Mouse (Mus musculus) lung, adult 18-20 months (tissue): ENCODE measurements around the gene Olfr1258.
"Not testable (repeated sequence)": the region's sequence is repeated elsewhere in the genome, so short reads cannot be mapped to it uniquely, and the experiment has no call there.

ENCODE experiments used
- DNase-seq, 2 experiments: peaks; one replicate each; pipeline ENCODE4 v3.0.0; 2022; ENCODE audit warnings: mixed read lengths in 2 of 2

Gene Olfr1258

DNA sequence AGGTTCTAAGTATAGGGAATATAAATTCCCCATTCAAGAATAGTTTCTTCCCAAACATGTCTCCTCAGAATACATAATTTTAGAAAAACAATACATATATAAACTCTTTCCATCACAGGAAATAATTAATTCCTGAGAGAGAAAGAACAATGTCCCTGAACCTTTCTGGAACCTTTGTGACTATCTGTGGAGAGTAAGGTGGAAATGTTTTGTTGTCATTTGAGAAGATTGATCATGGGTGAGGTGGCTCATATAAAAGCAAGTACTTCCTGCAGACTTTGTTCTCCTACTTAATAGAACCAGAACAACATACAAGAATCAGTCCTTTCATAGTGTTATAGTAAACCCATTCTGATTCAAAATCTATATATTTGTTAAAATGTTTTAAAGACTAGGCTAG lies at the start of gene Olfr1258:
TSS of gene Olfr1258 (plus strand) at position 301 of the 400 bp plus-strand sequence.
- DNase-seq = no peak

DNA sequence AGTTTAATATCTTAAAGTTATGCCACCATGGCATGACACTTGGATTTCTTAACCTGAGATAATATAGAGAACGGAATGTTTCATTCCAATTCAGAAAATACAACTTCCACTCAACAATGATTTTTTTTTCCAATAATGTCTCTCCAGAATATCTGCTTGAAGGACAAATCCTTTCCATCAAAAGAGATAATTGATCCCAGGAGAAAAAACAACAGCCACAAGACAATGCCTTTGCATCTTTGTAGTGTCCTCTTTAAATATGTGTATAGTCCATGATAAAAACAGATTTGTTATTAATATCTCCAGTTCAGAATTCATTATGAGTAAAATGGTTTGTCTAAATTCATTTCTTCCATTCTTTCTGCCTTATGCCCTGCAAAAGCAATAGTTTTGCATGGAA lies 49.0 kb upstream of the Olfr1258 start, which contains the start of gene Olfr1257:
TSS of gene Olfr1257 (plus strand) at position 301 of the 400 bp plus-strand sequence.
- DNase-seq = no peak

DNA sequence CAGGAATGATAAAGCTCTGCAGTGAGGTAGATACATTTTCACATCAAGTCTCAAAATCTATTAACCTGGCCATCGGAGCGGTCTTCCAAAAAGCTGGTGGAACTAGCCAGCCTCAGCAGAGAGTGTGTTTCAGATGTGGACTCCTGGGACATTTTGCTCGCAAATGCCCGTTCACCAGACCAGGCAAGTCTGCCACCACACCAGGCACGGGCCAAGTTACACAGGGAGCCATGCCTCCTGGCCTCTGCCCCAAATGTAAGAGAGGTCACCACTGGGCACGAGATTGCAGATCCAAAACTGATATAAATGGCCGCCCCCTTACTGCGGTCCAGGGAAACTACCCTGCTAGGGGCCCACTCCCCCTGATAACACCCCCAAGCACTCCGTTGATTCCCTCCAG lies 14.5 kb upstream of the Olfr1258 start:
- not testable (repeated sequence) for DNase-seq

DNA sequence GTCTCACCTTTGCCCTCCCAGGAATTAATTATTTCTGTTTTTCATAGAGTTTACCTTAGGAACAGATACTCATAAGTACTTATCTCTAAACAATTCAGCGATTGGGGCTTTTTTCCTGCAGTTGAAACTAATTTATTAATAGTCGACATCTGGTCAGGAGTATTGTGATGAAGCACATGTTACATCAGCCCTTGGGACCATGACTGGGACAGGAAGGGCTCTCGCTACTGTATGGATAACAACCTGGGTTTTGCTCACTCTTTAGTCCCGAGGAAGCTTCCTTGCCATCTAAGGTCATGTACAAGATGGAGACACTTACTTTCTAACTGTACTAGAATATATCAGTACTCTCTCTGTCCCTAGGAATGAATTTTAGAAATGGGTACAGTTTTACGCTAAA lies 21.5 kb downstream of the Olfr1258 start, which contains the start of gene Olfr1259:
TSS of gene Olfr1259 (minus strand) at position 101 of the 400 bp plus-strand sequence.
- DNase-seq = no peak

DNA sequence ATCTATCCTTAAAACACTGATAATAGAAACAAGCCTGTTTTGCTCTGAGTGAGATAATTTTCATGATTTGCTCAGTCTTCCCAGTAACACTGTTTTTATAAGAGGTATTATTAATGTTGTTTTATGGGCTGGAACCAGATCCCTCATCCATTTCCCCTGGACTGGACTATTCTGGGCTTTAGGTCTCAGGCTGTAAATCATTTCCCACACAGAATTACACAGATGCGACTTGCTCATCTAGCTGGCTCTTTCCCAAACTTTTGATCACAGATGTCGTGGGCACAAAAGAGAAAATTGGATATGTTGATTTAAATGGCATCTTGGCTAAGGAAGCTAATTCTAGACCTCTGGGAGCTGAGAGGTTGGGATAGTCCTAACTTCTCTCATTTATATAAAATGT lies 47.1 kb downstream of the Olfr1258 start, which contains the start of gene Olfr1260:
TSS of gene Olfr1260 (plus strand) at position 157 of the 400 bp plus-strand sequence.
- no peak for DNase-seq

DNA sequence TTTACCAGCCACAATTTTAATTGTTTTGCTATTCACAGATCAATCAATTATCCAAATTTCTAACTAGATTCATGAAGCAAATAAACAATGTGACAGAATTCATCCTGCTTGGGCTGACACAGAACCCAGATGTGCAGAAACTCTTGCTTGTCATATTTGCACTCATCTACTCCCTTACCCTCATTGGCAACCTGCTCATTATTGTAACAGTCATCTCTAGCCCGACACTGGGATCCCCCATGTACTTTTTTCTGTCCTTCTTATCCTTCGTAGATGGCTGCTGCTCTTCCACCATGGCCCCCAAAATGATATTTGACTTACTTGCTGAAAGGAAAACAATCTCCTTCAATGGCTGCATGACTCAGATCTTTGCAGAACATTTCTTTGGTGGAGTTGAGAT lies 50.6 kb downstream of the Olfr1258 start:
- DNase-seq = no peak
